Mouse (Mus musculus) bone marrow macrophage, adult 2 months (primary cell): Measurements from ENCODE around the gene Olfr288.

ENCODE experiments used
- CTCF ChIP-seq: IDR thresholded peaks from 2 replicates; pipeline ENCODE4 v1.5.1; 2012; ENCODE audit warnings: low read depth, mild to moderate bottlenecking, low read length, moderate library complexity
- POLR2A ChIP-seq: IDR thresholded peaks from 2 replicates; pipeline ENCODE4 v1.6.1; 2012; ENCODE audit warnings: mild to moderate bottlenecking, low read depth, low read length, borderline replicate concordance

GRCm38 (mm10) chr15:98184456-98184855 is 10.9 kb downstream of the Olfr288 start:
- TF ChIP-seq CTCF (no peak), POLR2A (no peak)
